Mouse (Mus musculus) right cerebral cortex, postnatal 25 days (tissue): ENCODE results near the gene Vps13a.

Experiments
- DNase-seq: peaks from one replicate; pipeline ENCODE4 v3.0.0; 2022

Gene Vps13a

DNA sequence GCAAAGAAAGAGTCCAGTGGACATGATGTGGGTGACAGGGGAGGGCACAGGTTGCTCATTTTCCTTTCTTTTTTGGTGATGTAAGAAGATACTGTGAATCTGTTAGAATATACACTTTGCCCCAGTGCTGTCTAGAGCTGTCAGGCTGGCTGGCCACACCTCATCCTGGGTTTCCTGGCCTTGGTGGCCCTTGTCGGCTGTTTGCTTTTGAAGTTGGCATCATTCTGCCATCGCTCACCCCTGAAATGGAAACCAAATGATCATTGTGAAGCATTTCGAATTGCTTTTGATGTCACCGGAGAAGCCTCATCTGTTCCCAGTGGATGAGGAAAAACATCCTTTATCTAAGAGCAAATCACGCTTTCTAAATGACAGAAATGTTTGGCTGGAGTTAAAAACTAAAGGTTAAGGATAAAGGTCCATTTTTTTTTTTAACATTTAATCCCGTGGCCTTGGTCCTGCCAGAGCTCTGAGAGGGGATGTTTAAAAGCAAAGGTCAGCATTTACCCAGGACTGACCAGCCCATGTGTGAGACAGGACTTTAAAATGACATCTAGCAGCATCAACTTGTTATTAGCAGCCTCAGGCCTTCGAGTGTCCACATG lies 201.0 kb downstream of the Vps13a start:
- no peak for DNase-seq

DNA sequence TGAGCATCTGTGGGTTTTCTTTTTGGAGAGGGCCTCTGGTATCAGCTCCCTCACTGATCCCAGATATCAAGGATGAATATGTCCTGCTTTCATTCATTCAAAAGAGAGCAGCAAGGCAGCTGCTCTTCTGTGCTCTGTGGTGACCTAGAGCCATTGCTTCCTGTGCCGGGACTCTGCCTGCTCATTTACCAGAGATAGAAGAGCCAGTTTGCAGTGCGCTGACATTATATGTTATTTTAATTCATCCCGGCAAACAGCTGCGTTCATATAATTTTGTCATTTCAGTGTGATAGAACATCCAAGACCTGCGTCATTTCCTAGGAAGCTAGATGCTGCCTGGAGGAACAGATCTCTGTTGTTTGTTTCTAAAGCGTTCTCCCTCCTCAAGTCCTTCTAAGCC lies 203.9 kb downstream of the Vps13a start:
- DNase-seq: no peak
